Mouse (Mus musculus) bone marrow, adult 2 months (tissue): Measurements from ENCODE around the gene Foxb1. TPM values are rescaled to one million over a fixed set of nuclear protein-coding genes. Genes with fewer than 3 reads are reported as not detected.

Source experiments
- H3K27ac ChIP-seq: fragments of 200-500 bp; 2 replicates; pipeline ENCODE4 v1.5.1; 2012; ENCODE audit warnings: low read depth, mild to moderate bottlenecking, control low read depth, inconsistent platforms, low read length; ENCODE audit not compliant: control insufficient read depth, poor library complexity, insufficient read depth
- H3K4me1 ChIP-seq: fragments of 200-500 bp; 2 replicates; pipeline ENCODE4 v1.6.1; 2011; ENCODE audit warnings: low read length; ENCODE audit not compliant: control insufficient read depth, insufficient read depth
- H3K4me3 ChIP-seq: fragments of 200-500 bp; replicated peaks from 2 replicates; pipeline ENCODE3; 2011; ENCODE audit warnings: mild to moderate bottlenecking, low read depth, low read length, control low read depth; ENCODE audit not compliant: control insufficient read depth
- CTCF ChIP-seq: fragments of 200-500 bp; IDR thresholded peaks from 2 replicates; pipeline ENCODE4 v1.5.1; 2011; ENCODE audit warnings: low read length, control low read depth; ENCODE audit not compliant: control insufficient read depth, insufficient read depth
- POLR2A ChIP-seq: fragments of 200-500 bp; IDR thresholded peaks from 2 replicates; pipeline ENCODE4 v1.6.1; 2011; ENCODE audit warnings: low read depth, mild to moderate bottlenecking, control low read depth, low read length, borderline replicate concordance; ENCODE audit not compliant: control insufficient read depth
- WGBS: fragments of 180-500 bp; shearing (Covaris S2); methylation state at CpG from one replicate; pipeline ENCODE4 v1.1.7; 2018; 5-methylcytosine and 5-hydroxymethylcytosine counted together
- polyA plus RNA-seq: library from polyadenylated mRNA; stranded (reverse); fragments of >200 nt; gene quantifications from 2 replicates; pipeline ENCODE4 v1.2.4, GENCODE M21; 2011; ENCODE audit warnings: low replicate concordance; ENCODE audit not compliant: missing spikeins, insufficient read depth, insufficient read length

Gene Foxb1
- polyA plus RNA-seq, 1 experiment = not detected

GRCm38 (mm10) chr9:69759721-69760221, 969 bp downstream of the Foxb1 start:
- no peak overlapping the region for H3K27ac ChIP-seq
- H3K4me1 ChIP-seq = no peaks in the 10 kb centered on the region; the same call in none of the 2 replicates
- TF ChIP-seq CTCF (no peak), POLR2A (no peak)
- no peak overlapping the region for H3K4me3 ChIP-seq
- 2% methylated on average over 44 of the region's 44 CpGs for WGBS

DNA sequence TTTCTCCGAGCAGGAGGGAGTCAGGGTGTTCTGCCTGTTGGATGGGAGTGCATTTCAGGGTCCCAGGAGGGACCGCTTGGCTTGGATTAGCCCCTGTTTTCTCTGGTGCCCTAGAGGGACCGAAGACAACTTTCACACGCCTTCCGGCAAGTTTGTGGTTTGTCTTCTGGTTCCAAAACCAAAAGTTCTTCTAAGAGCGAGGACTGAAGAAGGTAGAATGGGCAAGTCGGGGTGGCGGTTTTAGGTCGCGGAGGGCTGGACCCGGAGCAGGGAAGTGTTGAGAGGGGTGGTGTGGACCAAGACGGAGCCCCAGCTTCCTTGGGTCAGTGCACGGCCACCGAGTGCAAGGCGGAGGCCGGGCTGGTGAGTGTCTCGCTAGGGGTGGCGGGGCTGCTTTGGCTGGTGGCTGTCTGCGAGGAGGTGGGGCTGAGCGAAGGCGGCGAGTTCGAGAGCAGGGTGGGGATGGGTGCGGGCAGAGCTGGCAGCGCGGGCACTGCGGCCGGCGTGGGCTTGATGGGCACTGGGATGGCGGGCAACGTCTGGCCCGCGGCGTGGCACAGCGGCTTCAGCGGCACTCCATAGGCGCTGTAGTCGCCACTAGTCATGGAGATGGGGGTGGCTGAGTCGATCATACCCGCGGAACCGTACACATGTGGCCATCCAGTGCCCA, 1.7 kb downstream of the Foxb1 start:
- WGBS = 3% methylated on average over 42 of the region's 42 CpGs
- Histone ChIP-seq H3K27ac (no peak overlapping the region), H3K4me1 (no peaks in the 10 kb centered on the region; the same call in none of the 2 replicates), H3K4me3 (no peak overlapping the region)
- no peak for TF ChIP-seq CTCF
- TF ChIP-seq POLR2A = no peak

GRCm38 (mm10) chr9:69758506-69758905, 2.2 kb downstream of the Foxb1 start:
- no peak overlapping the region for H3K4me3 ChIP-seq
- 2% methylated on average over 17 of the region's 17 CpGs for WGBS
- no peaks in the 10 kb centered on the region; the same call in none of the 2 replicates for H3K4me1 ChIP-seq
- no peak for TF ChIP-seq POLR2A
- no peak for TF ChIP-seq CTCF
- no peak overlapping the region for H3K27ac ChIP-seq

DNA sequence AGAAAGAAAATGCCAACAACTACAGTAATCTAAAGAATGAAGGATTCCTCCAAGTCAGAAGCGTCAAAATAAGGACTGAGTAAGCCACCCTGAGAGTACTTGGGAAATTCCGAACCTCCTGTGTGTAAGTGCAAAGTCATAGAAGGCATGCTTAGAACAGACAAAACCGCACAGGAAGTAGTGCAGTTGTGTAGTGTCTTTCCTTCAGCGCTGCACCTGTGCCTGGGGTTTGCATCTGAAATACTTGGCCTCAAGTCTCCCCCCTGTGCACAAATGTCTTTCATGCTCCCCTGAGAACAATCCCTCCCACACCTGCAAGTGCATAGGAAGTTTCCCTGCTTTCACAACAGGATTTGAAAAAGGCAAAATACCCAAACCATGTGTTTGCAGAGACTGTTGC, 3.5 kb downstream of the Foxb1 start:
- H3K4me1 ChIP-seq = no peaks in the 10 kb centered on the region; the same call in none of the 2 replicates
- WGBS = 12% methylated on average over 4 of the region's 4 CpGs
- H3K27ac ChIP-seq = no peak overlapping the region
- TF ChIP-seq CTCF (no peak), POLR2A (no peak)
- H3K4me3 ChIP-seq = no peak overlapping the region

GRCm38 (mm10) chr9:69756456-69756855, 4.3 kb downstream of the Foxb1 start:
- no peak overlapping the region for H3K27ac ChIP-seq
- no peaks in the 10 kb centered on the region; the same call in none of the 2 replicates for H3K4me1 ChIP-seq
- H3K4me3 ChIP-seq = no peak overlapping the region
- TF ChIP-seq CTCF (no peak), POLR2A (no peak)
- WGBS = 50% methylated on average over 3 of the region's 3 CpGs

- H3K27ac ChIP-seq = no peak overlapping the region
- TF ChIP-seq POLR2A = no peak
- TF ChIP-seq CTCF = no peak
These were observed 4.7 kb downstream of the Foxb1 start for GRCm38 (mm10) chr9:69756041-69756440.

GRCm38 (mm10) chr9:69755157-69755556, 5.6 kb downstream of the Foxb1 start:
- no peak overlapping the region for H3K27ac ChIP-seq
- no peaks in the 10 kb centered on the region; the same call in none of the 2 replicates for H3K4me1 ChIP-seq
- 13% methylated on average over 5 of the region's 5 CpGs for WGBS
- no peak overlapping the region for H3K4me3 ChIP-seq
- TF ChIP-seq POLR2A (no peak), CTCF (no peak)

More at GRCm38 (mm10) chr9:69756041-69756440, 4.7 kb downstream of the Foxb1 start:
- 23% methylated on average over 7 of the region's 7 CpGs for WGBS
- H3K4me1 ChIP-seq = no peaks in the 10 kb centered on the region; the same call in none of the 2 replicates
- no peak overlapping the region for H3K4me3 ChIP-seq

- H3K27ac ChIP-seq = no peak overlapping the region
- no peak for TF ChIP-seq POLR2A
- no peak for TF ChIP-seq CTCF
- WGBS = 11% methylated on average over 5 of the region's 5 CpGs
These were observed 6.0 kb downstream of the Foxb1 start for GRCm38 (mm10) chr9:69754712-69755111.

DNA sequence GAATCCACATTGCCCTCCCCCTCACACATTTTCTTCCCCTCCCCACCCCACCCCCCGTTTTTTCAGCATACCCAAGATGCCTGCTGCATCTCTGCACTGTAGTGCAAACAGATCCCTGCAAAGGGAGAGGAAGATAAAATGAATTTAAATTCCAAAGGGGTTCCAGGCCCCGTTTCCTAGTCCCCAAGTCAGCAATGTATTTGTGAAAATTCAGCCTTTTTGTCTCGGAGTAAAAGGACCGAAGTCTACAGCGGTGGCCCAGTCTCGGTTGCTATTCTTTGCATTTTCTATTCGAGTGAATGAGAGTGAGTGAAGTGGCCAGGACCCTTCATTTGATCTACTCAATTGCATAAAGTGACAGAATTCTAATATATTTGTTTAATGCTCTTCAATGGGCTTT, 6.4 kb downstream of the Foxb1 start:
- TF ChIP-seq CTCF = no peak
- TF ChIP-seq POLR2A = no peak
- Histone ChIP-seq H3K27ac (no peak overlapping the region), H3K4me1 (no peaks in the 10 kb centered on the region; the same call in none of the 2 replicates), H3K4me3 (no peak overlapping the region)
- 11% methylated on average over 7 of the region's 7 CpGs for WGBS

More at GRCm38 (mm10) chr9:69754712-69755111, 6.0 kb downstream of the Foxb1 start:
- no peaks in the 10 kb centered on the region; the same call in none of the 2 replicates for H3K4me1 ChIP-seq
- H3K4me3 ChIP-seq = no peak overlapping the region
